Mouse (Mus musculus) myocyte (in vitro differentiated cells): ENCODE data around the gene Gipc1.

Experiments
- CEBPB ChIP-seq: IDR thresholded peaks from 2 replicates; pipeline ENCODE4 v1.6.1; 2011; ENCODE audit warnings: mild to moderate bottlenecking, moderate library complexity; ENCODE audit not compliant: poor library complexity, insufficient read depth, severe bottlenecking
- E2F4 ChIP-seq: IDR thresholded peaks from one replicate; pipeline ENCODE4 v1.6.1; 2011; ENCODE audit warnings: mild to moderate bottlenecking, control low read depth, moderate library complexity; ENCODE audit not compliant: insufficient read depth
- MAX ChIP-seq: IDR thresholded peaks from one replicate; pipeline ENCODE4 v1.6.1; 2011; ENCODE audit warnings: low read depth, mild to moderate bottlenecking, control low read depth
- MYOD1 ChIP-seq, 3 experiments: IDR thresholded peaks; one replicate each; pipeline ENCODE4 v1.6.1; 2011; ENCODE audit warnings: control low read depth in 2 of 3, low read depth in 2 of 3, mild to moderate bottlenecking in 2 of 3, moderate library complexity in 1 of 3; ENCODE audit not compliant: insufficient read length in 2 of 3, control insufficient read depth in 1 of 3
- POLR2A ChIP-seq: IDR thresholded peaks from one replicate; pipeline ENCODE4 v1.6.1; 2011; ENCODE audit warnings: low read depth, mild to moderate bottlenecking, control low read depth, moderate library complexity; ENCODE audit not compliant: insufficient read length
- POLR2AphosphoS2 ChIP-seq: IDR thresholded peaks from one replicate; pipeline ENCODE4 v1.6.1; 2011; ENCODE audit warnings: low read depth, control low read depth; ENCODE audit not compliant: insufficient read length
- REST ChIP-seq: IDR thresholded peaks from one replicate; pipeline ENCODE4 v1.6.1; 2011; ENCODE audit warnings: mild to moderate bottlenecking, control low read depth, moderate library complexity; ENCODE audit not compliant: insufficient read depth, insufficient read length
- TCF12 ChIP-seq: IDR thresholded peaks from one replicate; pipeline ENCODE4 v1.6.1; 2011; ENCODE audit warnings: mild to moderate bottlenecking, control low read depth; ENCODE audit not compliant: poor library complexity, insufficient read depth, severe bottlenecking
- USF1 ChIP-seq: IDR thresholded peaks from one replicate; pipeline ENCODE4 v1.6.1; 2011; ENCODE audit warnings: low read depth, mild to moderate bottlenecking, control low read depth, moderate library complexity

- TF ChIP-seq POLR2A, result no peak
- TF ChIP-seq USF1, result no peak
- no peak for TF ChIP-seq MYOD1 (IDR thresholded peaks at IDR 0.05; ENCODE audit: control insufficient read depth in 1 of 3, insufficient read length in 2 of 3, low read depth in 2 of 3)
- no peak for TF ChIP-seq POLR2AphosphoS2
- TF ChIP-seq MAX, result no peak
- TF ChIP-seq E2F4, result no peak
- no peak for TF ChIP-seq CEBPB
- no peak for TF ChIP-seq REST
- TF ChIP-seq TCF12, result no peak
Measured at GRCm38 (mm10) chr8:83621691-83622388, 30.6 kb upstream of the Gipc1 start.
